Mouse (Mus musculus): Measurements from ENCODE around the gene Inpp5e.

Gene Inpp5e

DNA sequence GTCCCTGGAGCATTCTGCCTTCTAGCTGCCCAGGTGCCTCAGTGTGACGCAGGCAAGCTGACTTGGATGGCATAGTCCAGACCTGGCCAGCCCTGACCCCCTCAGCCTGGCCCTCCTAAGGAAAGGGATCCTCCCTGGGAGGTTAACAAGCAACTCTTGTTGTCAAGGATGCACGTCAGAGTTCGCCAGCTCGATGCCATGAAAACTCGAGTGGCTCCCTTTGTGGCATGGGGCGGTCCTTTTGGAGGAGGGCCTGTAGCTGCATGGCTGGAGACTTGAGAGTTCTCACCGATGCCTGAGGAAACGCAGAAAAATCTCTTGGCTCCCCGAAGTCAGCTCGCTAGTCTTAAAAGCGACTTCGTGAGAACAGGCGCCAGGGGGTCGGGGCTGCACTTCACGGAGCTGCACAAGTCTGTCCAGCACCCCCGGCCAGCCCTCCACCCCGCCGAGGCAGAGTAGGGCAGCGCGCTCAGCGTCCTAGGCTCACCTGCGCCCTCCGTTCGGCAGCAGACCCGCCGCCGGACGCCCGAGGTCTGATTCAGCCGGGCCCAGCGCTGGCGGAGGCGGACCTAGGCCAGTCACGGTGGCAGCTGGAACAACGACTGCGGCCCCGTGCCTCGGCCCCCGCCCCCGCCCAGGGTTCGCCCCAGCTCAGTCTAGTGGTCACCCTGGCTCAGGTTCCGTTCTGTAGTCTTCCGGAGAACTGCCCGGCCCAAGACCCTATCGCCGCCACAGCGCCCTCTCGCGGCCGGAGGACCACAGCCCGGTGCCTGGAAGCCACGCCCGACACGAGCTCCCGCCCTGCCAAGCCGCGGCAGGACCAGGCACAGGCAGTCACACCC lies at the start of gene Inpp5e:
Gene Inpp5e, minus strand, starts transcription at position 689 of the 842 bp plus-strand sequence.
- peak; percentile 97 to 99 for DNase-seq (ENCODE audit: low spot score in 2 of 2)

DNA sequence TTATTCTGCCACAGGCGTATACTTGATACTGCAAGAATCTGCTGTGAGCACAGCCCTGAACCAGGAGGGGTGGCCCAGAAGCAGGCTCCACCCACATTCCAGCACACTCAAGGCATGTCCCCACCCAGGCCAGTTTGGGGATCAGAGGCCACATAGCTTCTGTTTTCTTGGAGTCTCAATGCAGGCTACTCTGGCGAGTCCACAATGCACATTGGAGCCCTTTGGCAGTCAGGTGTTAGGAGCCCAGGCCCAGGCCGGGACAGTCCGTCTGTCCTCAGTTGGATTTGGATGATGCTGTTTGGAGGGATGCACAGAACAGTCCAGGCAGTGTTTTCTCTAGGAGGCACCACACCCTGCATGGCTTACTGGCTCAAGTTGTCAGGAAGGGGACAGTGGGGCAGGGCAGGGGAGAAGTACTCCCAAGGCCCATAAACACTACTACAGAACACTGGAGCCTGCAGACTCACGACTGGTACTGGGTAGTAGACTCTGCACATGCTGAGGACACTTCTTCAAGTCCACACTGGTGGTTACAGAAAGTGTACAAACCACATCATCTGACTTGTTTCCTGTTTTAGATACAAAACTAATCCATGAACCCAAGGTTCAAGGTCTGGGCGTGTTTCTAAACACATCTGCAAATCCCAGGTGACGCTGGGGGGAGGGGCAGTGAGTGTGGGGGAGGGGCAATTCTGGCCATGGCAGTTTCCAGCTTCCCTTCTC lies 49.6 kb upstream of the Inpp5e start:
- DNase-seq (ENCODE audit: low spot score in 2 of 2), result peak in 1 of 2 experiments; percentile 53

DNA sequence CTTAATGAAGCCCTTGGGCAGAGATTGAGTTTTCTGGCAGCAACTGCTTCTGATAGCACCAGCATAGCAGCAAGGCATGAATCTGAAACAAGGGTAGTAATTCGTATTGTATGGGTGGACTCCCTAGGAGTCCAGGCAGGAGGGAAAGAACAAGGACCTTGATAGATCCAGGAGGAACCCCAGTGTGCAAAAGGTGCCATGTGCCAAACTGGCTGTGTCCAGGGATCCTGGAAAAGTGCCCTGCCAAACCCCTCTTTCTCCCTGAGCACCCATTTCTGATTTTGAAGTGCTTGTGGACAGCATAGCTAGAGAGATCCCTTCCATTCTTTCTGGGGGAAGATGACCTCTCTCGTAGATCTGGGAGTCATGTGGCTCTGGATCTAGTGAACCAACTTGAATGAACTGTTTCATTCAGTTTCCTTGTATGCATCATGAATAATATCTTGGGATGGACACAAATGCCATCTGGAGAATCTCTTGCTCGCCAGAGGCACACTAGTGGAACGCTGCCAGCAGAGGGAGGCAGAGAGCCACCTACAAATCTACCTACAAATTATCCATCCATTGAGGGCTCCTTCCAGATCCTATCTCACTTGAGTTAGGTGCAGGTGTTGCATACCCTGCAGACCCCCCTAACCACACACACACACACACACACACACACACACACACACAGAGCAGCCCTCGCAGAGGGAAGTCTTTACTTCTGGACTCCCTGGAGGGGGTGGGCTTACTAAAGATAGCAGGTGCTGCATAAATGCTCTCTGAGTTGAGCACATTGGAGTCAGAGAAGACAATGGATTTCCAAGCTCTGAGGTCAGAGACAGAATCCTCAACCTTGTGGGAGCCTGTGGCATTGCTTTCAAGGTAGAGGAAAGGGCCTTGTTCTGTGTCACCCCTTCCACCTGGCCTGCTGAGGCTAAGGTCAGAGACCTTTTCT lies 40.4 kb upstream of the Inpp5e start:
- DNase-seq (ENCODE audit: low spot score in 2 of 2), result peak; percentile 50 to 69

DNA sequence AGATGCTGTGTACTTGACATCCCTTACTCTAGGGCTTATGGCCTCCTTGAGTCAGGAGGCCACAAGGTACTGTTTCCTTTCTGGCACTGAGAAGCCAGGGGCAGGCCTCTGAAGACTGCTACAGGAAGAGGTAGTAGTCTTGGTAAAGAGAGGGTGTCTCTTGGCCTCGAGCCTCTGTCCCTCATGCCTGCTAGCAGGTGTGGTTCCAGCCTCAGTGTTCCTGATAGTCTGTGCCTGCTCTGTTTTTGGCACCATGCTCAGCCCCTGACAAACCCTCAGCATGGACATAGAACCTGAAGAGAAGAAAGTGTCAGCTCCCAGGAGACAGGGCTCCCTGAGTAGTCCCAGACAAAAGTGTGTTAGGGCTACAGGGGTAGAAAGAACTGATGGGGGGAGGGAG lies 38.4 kb upstream of the Inpp5e start:
- no peak for DNase-seq (ENCODE audit: low spot score in 2 of 2)

DNA sequence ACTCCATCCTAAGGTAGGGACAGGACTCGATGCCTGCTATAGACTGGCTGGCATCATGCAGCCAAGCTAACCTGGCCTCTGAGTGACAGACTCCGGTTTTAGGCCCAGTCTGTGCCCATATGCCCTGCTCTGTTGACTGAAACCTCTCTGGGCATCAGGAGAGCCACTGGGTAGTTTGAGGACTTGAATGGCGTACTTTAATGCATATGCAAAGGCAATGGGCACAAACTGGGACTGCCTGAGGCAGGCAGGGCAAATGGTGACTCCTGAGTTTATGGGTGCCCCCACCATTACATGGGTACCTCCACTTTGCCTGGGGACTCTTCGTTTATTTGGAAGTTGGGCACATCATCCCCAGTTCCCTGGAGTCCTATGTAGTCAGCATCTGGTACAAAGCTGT lies 37.7 kb upstream of the Inpp5e start:
- DNase-seq (ENCODE audit: low spot score in 2 of 2), result no peak

DNA sequence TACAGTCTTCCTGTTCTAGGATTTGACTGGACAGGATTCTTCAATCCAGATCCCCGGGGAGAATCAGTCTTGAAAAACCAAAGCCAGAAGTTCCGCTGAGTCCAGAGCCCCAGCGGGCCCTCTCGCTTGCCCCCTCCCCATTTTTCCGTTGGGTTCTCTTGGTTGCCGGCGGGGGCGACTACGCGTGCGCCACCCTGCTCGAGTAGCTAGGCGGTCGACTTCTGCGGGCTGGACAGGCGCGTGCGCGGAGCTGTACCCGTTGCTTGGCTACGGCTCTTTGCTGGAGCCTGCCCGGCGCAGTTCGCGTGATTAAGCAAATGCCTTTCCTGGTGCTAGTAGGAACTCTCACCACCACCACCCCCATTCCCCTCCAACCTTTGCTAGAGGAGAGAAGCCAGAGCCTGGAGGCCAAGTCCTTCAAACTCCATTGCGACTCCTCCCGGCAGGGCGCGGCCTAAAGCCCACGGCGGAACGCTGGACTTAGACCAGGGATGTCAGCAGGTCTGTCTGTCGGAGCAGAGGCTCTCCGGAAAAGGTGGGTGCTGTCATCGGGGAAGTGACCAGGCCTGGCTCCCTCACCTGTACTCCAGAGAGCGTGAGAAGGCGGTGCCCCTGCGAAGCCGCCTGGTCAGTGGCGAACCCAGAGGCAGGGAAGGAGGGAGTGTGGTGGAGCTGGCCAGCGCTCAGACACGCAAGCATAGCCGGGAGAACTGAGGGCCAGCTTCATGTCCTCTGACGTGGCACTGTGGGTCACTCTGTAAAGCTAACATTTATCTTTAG lies 36.9 kb upstream of the Inpp5e start:
- peak; percentile 92 to 96 for DNase-seq (ENCODE audit: low spot score in 2 of 2)

DNA sequence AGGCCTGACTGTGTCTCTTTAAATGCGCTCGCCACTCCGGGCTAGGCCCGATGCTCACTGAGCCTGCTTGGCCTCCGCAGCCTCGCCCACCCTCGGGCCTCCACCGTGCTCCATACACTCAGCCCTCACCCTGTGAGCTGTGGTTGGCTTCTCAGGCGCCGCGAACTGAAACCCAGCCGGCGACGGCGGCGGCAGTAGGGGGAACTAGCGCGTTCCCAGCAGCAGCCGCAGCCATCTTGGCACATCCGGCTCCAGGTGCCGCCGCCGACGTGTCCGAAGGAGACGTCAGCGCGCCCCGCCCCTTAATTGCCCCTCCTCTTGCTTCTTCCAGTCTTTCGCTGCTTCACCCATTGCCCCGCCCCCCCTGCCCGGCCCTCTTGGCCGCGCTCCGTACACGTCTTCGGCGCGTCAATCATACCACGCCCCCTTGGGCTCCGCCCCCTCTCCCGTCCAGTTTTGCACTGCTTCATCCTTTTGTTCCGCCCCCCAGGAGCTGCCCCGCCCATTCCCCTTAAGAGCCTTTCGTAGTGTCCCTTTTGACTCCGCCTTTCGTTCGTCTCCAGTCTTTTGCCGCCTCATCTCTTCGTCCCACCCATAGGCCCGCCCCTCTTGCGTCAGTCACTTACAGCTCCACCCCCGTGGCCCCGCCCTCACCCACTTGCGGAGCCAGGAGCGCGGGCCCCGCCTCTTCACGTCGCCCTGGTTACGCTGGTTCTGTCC lies 36.1 kb upstream of the Inpp5e start, which contains the start of gene Sec16a:
Gene Sec16a, minus strand, starts transcription at position 271 of the 720 bp plus-strand sequence.
- DNase-seq (ENCODE audit: low spot score in 2 of 2), result peak; percentile 99 to 100

DNA sequence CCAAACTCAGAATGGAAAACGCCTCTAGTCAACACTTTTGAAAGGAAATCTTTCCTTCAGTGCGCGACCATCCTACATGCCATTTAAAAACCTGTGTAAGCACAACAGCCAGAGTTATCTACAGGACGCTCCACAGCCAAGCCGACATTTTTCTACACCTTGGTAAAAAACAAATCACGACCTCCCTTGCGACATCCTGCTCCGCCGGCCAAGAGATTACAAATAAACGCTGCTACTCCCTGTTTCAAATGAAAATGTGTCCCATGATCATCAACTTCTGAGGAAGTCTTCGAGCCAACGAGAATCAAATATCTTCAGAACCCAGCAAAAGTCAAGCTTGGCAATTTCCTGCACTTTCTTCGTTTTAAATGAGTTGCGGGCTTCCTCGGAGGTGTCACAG lies 35.4 kb upstream of the Inpp5e start:
- no peak for DNase-seq (ENCODE audit: low spot score in 2 of 2)

DNA sequence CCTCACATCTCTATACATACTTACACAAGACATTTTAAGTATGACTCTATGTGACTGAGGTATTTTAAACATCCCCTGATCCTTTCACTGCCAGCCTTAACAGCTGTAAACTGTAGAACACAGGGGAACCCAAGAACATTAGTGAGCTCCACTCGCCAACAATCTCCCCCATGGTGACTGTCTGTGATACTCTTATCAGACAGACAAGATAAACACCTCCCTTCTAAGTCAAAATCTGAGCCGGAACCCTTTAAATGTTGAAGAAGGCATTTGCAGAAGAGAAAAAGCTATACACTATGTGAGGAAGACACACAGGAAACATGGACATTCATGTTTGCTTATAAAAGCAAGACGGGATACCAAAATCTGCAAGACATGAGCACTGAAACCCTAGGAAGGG lies 34.9 kb upstream of the Inpp5e start:
- DNase-seq (ENCODE audit: low spot score in 2 of 2), result no peak

DNA sequence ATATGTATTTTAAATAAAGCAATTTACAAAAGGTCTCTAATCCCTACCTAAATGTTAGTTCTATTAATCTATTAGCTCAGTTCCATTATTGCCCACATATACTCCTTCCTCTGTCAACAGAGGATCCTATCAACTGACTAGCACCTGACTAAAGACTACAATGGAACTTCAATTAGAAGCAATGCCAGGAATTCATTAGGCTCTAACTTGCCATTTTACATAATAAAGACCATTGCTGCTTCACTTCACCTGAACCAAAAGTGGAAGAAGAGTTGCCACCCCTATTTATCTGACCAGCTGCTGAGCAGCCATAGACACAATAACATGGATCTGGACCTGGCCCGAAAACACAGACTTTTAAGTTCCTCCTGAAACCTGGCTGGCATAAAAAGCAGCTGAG lies 33.8 kb upstream of the Inpp5e start:
- DNase-seq (ENCODE audit: low spot score in 2 of 2), result no peak

DNA sequence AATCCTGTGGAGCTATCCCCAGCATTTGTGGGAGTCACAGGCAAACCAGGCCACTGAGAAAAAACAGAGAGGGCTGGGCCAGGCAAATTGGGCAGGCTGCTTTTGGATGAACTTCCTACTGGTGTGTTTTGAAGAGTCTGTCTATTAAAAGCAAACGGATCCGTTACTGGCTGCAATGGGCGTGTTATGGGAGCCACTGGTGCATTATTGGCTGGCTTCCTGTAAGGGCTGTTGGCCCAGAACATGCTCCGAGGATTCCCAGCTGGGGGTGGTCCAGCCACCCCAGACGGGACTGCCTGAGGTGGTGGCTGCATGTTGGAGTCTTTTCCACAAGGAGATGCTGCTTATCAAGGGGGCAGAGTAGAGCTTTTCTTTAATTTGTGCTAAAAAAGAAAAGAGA lies 32.7 kb upstream of the Inpp5e start:
- no peak for DNase-seq (ENCODE audit: low spot score in 2 of 2)

DNA sequence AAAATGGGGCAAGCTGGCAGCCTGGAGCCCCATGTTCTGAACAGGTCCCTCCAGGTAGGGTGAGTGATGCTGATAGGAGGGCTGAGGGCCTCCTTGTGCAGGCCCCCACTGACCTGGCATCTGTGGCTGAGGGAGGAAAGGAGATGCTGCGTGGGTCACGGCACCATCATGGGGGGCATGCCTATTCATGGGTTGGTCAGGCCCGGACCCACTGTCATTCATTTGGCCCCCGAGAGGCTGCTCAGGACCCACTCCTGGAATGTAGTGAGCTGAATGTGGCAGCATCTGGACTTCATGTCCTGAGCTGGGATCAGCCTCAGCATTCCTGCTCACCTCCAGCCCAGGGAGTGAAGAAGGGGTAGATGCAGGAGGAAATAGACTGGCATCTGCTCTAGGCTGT lies 32.3 kb upstream of the Inpp5e start:
- no peak for DNase-seq (ENCODE audit: low spot score in 2 of 2)

DNA sequence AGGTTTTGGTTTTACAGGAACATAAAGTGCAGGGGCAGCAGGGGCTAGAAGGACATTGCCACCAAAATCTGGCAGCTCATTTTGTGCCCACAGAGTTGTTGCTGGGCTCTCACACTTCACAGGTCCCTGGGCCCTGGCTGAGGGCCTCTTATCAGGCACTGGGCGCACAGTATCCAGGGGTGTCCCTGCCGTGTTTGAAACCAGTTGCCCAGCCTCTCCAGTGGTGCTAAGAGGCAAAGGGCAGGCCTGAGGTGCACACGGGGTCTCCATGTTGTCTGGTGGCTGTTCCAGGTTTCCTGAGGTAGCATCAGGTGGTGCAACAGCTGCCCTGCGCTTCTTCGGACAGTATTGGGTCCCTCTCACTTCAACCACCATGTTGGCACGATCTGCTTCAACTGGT lies 30.7 kb upstream of the Inpp5e start:
- DNase-seq (ENCODE audit: low spot score in 2 of 2), result no peak

DNA sequence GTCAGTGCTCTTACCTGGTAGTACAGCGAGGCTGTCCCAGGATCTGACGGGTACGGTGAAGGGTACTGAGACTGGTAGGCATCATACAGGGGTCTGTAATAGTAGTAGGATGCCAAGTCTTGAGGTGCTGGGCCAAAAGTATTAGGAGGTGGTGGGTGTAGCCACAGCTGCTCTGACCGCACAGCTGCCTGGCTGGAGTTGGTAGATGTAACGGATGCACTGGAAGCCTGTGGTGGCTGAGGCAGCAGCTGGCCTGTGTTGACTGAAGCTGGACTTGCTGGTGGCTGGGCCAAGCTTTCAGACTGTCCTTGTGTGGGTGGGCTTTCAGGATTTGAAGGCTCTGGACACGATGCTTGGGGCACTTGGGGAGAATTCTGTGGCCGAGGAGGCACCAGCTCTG lies 29.4 kb upstream of the Inpp5e start:
- DNase-seq (ENCODE audit: low spot score in 2 of 2), result no peak

DNA sequence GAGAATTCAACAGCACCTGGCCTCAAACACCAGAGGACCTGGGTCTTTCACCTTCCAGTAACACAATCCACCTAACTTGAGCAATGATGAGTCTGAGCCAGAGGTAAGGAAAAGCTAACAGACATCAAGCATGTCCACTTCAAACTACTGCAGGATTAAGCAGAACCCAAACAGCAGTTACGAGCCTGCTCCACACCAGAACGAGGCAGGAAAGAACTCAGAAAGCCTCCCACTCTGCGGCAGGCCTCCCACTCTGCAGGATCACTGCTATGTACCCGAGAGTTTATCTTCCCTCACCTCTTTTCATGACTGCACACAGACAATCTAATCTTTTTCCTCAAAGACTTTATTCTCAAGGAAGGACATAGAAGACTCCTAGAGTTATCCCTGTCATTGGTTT lies 28.2 kb upstream of the Inpp5e start:
- DNase-seq (ENCODE audit: low spot score in 2 of 2), result no peak

DNA sequence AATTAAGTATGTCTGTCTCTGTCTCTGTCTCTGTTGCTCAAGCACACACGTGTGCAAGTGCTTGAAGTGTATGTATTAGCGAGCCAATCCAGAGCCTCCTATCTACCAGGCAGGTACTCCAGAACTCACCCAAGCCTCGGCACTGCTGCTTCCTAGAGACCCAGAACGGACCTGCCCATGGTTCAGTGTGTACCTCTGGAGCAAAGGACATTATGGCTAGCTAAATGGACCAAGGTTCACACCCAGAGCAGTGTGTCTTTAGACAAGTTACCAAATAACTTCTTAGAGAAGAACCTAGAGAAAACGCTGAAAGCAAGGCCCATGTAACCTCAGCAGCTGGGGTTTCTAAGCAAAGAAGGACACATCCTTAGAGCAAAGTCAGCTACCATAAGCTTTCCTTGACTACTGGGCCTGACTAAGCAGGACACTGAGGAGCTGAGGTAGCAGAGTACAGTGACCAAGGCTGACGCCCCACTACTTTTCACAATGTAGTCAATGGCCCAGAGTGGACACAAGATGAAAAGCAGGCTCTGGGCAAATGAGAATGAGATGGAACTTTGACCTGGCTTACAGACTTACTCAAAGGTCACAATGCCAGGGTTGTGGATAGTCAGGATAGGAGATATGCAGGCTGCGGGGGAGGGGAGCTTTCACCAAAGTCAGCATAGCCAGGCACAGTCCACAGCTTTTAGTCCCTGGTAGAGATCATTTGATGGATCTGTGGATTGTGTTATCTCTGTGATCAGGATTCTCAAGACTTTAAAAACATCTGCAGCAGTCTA lies 26.0 kb upstream of the Inpp5e start:
- DNase-seq (ENCODE audit: low spot score in 2 of 2), result no peak

DNA sequence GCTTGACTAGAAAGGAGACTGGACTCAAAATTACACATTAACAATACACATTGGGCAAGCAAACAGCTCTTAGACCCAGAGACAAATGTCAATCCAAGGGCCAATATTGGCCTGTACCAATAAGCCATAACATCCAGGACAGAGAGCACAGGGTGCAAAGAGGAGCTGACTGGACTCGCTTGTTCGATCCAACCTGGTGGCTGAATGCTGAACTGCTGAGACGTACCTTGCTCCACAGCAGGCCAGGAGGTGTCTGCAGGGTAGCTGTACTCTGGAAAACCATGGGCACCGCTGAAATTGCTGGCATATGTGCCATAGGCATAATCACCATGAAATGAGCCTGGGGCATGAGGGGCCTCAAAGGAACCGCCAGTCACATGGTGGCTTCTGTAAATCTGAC lies 20.8 kb upstream of the Inpp5e start:
- DNase-seq (ENCODE audit: low spot score in 2 of 2), result no peak

DNA sequence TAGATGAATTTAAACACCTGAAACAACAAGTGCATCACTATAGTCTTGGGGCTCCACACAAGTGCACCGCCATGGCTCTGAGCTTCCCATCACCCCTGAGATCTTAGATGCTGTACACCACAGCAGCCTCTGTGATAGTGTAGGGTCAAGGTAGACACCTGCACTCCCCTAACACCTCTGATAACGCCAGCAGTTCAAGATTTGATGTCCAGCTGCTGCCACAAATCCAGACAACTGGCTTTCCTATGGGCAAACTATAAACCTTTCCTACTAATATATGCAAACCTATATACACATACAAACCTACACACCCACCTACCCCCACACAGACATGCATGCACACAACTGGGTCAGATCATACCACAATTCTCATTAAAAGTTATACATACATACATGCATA lies 15.5 kb upstream of the Inpp5e start:
- no peak for DNase-seq (ENCODE audit: low spot score in 2 of 2)

DNA sequence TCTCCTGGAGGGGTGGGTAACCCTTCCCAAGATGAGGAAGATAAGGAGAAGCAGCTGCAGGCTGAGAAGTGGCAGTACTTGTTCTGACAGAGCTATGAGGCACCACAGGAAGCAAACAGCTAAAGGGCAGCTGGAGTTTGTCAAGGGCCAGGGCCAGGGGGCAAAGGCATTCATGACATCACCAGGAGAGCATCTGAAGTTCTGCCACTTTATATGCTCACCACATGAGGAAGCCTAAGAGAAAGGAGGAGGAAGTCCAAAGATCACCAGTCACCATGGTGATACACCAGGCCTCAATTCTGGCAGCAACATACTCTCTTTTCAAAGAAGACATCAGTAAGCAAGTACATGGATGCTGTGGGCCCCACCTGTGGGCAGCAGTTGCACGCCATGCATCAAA lies 14.1 kb upstream of the Inpp5e start:
- DNase-seq (ENCODE audit: low spot score in 2 of 2), result no peak

DNA sequence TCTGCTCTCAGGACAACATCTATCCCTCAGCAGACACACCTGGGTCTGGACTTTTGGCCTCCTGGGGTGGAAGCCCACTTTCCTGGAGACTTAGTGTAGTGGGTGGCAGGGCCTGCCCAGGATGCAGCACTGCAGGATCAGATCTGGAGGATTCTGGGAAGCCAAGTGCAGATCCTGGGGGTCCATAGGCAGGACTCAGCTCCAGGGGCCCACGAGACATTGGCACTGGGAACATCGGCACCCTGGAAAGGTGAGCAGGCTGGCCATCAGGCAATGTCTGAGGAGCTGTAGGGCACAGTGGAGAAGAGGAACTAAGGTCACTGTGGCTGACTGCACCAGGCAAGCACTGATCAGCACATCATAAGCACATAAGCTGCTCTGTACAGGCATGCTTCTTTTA lies 13.0 kb upstream of the Inpp5e start:
- DNase-seq (ENCODE audit: low spot score in 2 of 2), result no peak

Measured in urinary bladder, adult 18-20 months (tissue).